Mouse (Mus musculus): ENCODE measurements around the gene Mtmr12. TPM values are rescaled to one million over a fixed set of nuclear protein-coding genes. Genes with fewer than 3 reads are reported as not detected.
"Not testable (repeated sequence)": the region's sequence is repeated elsewhere in the genome, so short reads cannot be mapped to it uniquely, and the experiment has no call there.

Mtmr12 gene
- 10.0 and 13.1 TPM in 2 replicates for total RNA-seq (2014; rRNA removed)
- 4.3 and 5.5 TPM in 2 replicates for polyA plus RNA-seq (2015; fragmentation: Nextera tagmentation; extraction: Ambion mirVana)

GRCm38 (mm10) chr15:12204319-12205159 is at the start of gene Mtmr12:
Gene Mtmr12 (plus strand): TSS chr15:12205028.
- WGBS, result under 1% methylated on average over 50 of the region's 58 CpGs
- H3K36me3 ChIP-seq (ENCODE audit: insufficient read depth), result no peaks in the 10 kb centered on the region
- ATAC-seq, result peak; percentile 98

GRCm38 (mm10) chr15:12178126-12178525 is 26.7 kb upstream of the Mtmr12 start:
- 37% methylated on average over 5 of the region's 5 CpGs for WGBS

More at GRCm38 (mm10) chr15:12204319-12205159, at the start of gene Mtmr12:
- Histone ChIP-seq H3K9me3 (ENCODE audit: low read length) (no peaks in the 10 kb centered on the region), H3K4me3 (ENCODE audit: low read depth, low read length) (peak within 1 kb of the TSS; percentile 92), H3K27me3 (ENCODE audit: insufficient read depth, low read length) (no peaks in the 10 kb centered on the region), H3K9ac (peak within 1 kb of the TSS; percentile 92), H3K4me1 (ENCODE audit: insufficient read depth) (peaks cover 11% of the 10 kb centered on the region; the same call in 1 of the 2 replicates), H3K4me2 (ENCODE audit: low read depth) (peak within 1 kb of the TSS; percentile 67), H3K27ac (ENCODE audit: low read depth, low read length) (peak within 1 kb of the TSS; percentile 93)
- DNase-seq, result peak; percentile 99
- TF ChIP-seq CTCF (IDR thresholded peaks at IDR 0.05; ENCODE audit: low read depth), result peak; percentile 35

GRCm38 (mm10) chr15:12181181-12181805 is 23.5 kb upstream of the Mtmr12 start:
- H3K4me1 ChIP-seq (ENCODE audit: insufficient read depth); H3K9me3 ChIP-seq (ENCODE audit: low read length): not testable (repeated sequence)
- 94% methylated on average over 13 of the region's 13 CpGs for WGBS

More at GRCm38 (mm10) chr15:12178126-12178525, 26.7 kb upstream of the Mtmr12 start:
- H3K27me3 ChIP-seq (ENCODE audit: insufficient read depth, low read length), result no peaks in the 10 kb centered on the region
- no peak overlapping the region for H3K27ac ChIP-seq (ENCODE audit: low read depth, low read length)
- no peak overlapping the region for H3K4me3 ChIP-seq (ENCODE audit: low read depth, low read length)
- no peak overlapping the region for H3K9ac ChIP-seq
- no peaks in the 10 kb centered on the region for H3K9me3 ChIP-seq (ENCODE audit: low read length)
- peaks cover 46% of the 10 kb centered on the region for H3K36me3 ChIP-seq (ENCODE audit: insufficient read depth)
- DNase-seq, result no peak
- H3K4me1 ChIP-seq (ENCODE audit: insufficient read depth), result no peaks in the 10 kb centered on the region
- ATAC-seq, result no peak
- H3K4me2 ChIP-seq (ENCODE audit: low read depth), result no peak overlapping the region
- TF ChIP-seq CTCF (IDR thresholded peaks at IDR 0.05; ENCODE audit: low read depth), result no peak

GRCm38 (mm10) chr15:12193880-12194816 is 10.7 kb upstream of the Mtmr12 start:
- no peak for TF ChIP-seq CTCF (IDR thresholded peaks at IDR 0.05; ENCODE audit: low read depth)
- Histone ChIP-seq H3K4me2 (ENCODE audit: low read depth) (no peak overlapping the region), H3K27ac (ENCODE audit: low read depth, low read length) (no peak overlapping the region), H3K4me3 (ENCODE audit: low read depth, low read length) (no peak overlapping the region), H3K36me3 (ENCODE audit: insufficient read depth) (peaks cover 4% of the 10 kb centered on the region; the same call in 1 of the 2 replicates), H3K27me3 (ENCODE audit: insufficient read depth, low read length) (no peaks in the 10 kb centered on the region), H3K9me3 (ENCODE audit: low read length) (no peaks in the 10 kb centered on the region), H3K9ac (no peak overlapping the region), H3K4me1 (ENCODE audit: insufficient read depth) (no peaks in the 10 kb centered on the region)
- DNase-seq, result no peak
- ATAC-seq, result no peak
- 72% methylated on average over 25 of the region's 25 CpGs for WGBS

More at GRCm38 (mm10) chr15:12181181-12181805, 23.5 kb upstream of the Mtmr12 start:
- H3K4me2 ChIP-seq (ENCODE audit: low read depth); H3K9ac ChIP-seq; H3K27ac ChIP-seq (ENCODE audit: low read depth, low read length); H3K27me3 ChIP-seq (ENCODE audit: insufficient read depth, low read length); DNase-seq; ATAC-seq; H3K4me3 ChIP-seq (ENCODE audit: low read depth, low read length): not testable (repeated sequence)
- H3K36me3 ChIP-seq (ENCODE audit: insufficient read depth), result peaks cover 31% of the 10 kb centered on the region

- 72% methylated on average over 20 of the region's 20 CpGs for WGBS
These were observed 9.8 kb upstream of the Mtmr12 start for GRCm38 (mm10) chr15:12194817-12195735.

More at GRCm38 (mm10) chr15:12194817-12195735, 9.8 kb upstream of the Mtmr12 start:
- H3K4me3 ChIP-seq (ENCODE audit: low read depth, low read length), result no peak overlapping the region
- H3K4me2 ChIP-seq (ENCODE audit: low read depth), result no peak overlapping the region
- H3K27ac ChIP-seq (ENCODE audit: low read depth, low read length), result no peak overlapping the region
- H3K9me3 ChIP-seq (ENCODE audit: low read length), result no peaks in the 10 kb centered on the region
- ATAC-seq (no peak), DNase-seq (no peak)
- H3K9ac ChIP-seq, result no peak overlapping the region
- no peak for TF ChIP-seq CTCF (IDR thresholded peaks at IDR 0.05; ENCODE audit: low read depth)
- peaks cover 4% of the 10 kb centered on the region; the same call in 1 of the 2 replicates for H3K36me3 ChIP-seq (ENCODE audit: insufficient read depth)
- no peaks in the 10 kb centered on the region for H3K27me3 ChIP-seq (ENCODE audit: insufficient read depth, low read length)
- H3K4me1 ChIP-seq (ENCODE audit: insufficient read depth), result no peaks in the 10 kb centered on the region
